Mouse (Mus musculus) olfactory bulb, adult 2 months (tissue): ENCODE measurements around the gene Dnajc25.

Source experiments
- CTCF ChIP-seq: fragments of 200-500 bp; IDR thresholded peaks from 2 replicates; pipeline ENCODE4 v1.5.1; 2012; ENCODE audit warnings: low read depth, mild to moderate bottlenecking, low read length, moderate library complexity; ENCODE audit not compliant: insufficient read depth
- POLR2A ChIP-seq: fragments of 200-500 bp; IDR thresholded peaks from 2 replicates; pipeline ENCODE4 v1.6.1; 2012; ENCODE audit warnings: mild to moderate bottlenecking, low read depth, low read length, moderate library complexity; ENCODE audit not compliant: insufficient read depth

DNA sequence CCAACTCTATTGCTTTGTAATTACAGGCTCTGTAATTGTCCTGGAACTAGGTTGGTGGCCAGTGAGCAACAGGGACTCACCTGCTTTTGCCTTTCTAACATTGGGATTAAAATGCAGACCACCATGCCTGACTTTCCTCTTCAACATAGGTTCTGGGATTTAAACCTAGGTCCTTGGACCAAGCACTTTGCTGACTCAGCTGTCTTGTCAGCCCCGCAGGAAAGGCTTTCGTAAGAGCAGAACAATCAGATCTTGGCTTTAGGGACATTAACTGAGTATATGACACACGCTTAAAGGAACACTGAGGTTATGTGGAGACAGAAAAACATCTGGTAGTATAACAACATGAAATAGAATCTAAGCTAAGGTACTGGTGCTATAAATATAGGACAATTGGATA lies 63.1 kb downstream of the Dnajc25 start:
- TF ChIP-seq CTCF (no peak), POLR2A (no peak)
